ENCODE assay signal across 9 mouse cellular contexts in the genomic region with DNA sequence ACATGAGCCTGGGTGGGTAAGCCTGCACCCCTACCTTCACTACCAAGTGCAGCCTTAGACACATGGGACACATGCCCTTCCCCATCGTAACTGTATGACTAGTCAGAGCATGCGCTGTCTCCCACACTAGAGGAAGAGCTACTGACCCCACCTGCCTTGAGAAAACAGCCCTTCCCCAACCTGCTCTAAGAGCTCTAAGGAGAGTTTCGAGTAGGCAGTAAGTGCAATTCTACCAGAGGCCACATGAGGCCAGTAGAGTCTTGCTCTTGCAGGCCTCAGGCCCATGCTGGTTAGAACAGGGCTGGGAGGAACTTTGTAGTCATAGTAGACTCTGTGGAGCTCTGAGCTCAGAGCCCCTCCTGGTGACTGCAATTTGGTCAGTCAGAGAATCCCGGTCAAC. TPM values are rescaled to one million over a fixed set of nuclear protein-coding genes. Genes with fewer than 3 reads are reported as not detected.
DNase-seq lines count a peak whose midpoint lies in the region; ATAC-seq and TF ChIP-seq lines count a peak whose summit lies in the region.
"Had no signal": no experiment of that assay in that cellular context is flagged by ENCODE, and none has a peak within 500 bp of the region (broad histone marks: within the 10 kb centered on the region; RNA-seq: fewer than 3 reads in every experiment).

No protein-coding gene starts in this region.

- no peak overlapping the region for H3K9ac ChIP-seq in embryonic facial prominence, embryonic 14.5 days (ENCODE audit: low read depth, low read length)
- H3K9ac ChIP-seq in heart, postnatal 0 days (replicated peaks; ENCODE audit: low read depth, low read length): no peak overlapping the region
- no peak overlapping the region for H3K9ac ChIP-seq in liver, embryonic 15.5 days
- H3K9ac ChIP-seq in neural tube, embryonic 13.5 days: no peak overlapping the region

- no peaks in the 10 kb centered on the region for H3K9me3 ChIP-seq in embryonic facial prominence, embryonic 14.5 days (ENCODE audit: control insufficient read depth, low read length)
- H3K9me3 ChIP-seq in heart, postnatal 0 days (replicated peaks; ENCODE audit: control insufficient read depth, low read length): no peaks in the 10 kb centered on the region
- no peaks in the 10 kb centered on the region for H3K9me3 ChIP-seq in liver, embryonic 15.5 days (replicated peaks)
- H3K9me3 ChIP-seq in neural tube, embryonic 13.5 days: no peaks in the 10 kb centered on the region

- ATAC-seq in embryonic facial prominence, embryonic 14.5 days (ENCODE audit: low read depth): peak; percentile 32; the same call in 1 of the 2 replicates
- ATAC-seq in heart, postnatal 0 days (ENCODE audit: insufficient read depth, low read depth): peak; percentile 53
- 0 out of 2 replicates have a peak, but pooled peaks have one; percentile 19 for ATAC-seq in liver, embryonic 15.5 days (ENCODE audit: insufficient read depth)
- ATAC-seq in neural tube, embryonic 13.5 days (ENCODE audit: low read depth): 0 out of 2 replicates have a peak, but pooled peaks have one; percentile 19

- WGBS in embryonic facial prominence, embryonic 14.5 days: 41% methylated on average over 4 of the region's 4 CpGs
- 33% methylated on average over 4 of the region's 4 CpGs for WGBS in heart, postnatal 0 days
- 21% methylated on average over 4 of the region's 4 CpGs for WGBS in liver, embryonic 15.5 days (ENCODE audit: insufficient replicate concordance)
- 50% methylated on average over 4 of the region's 4 CpGs for WGBS in neural tube, embryonic 13.5 days

- DNase-seq in ZHBTc4 (ENCODE audit: low read depth, low spot score): peak; percentile 91
- peak; percentile 73 for DNase-seq in embryonic facial prominence, embryonic 14.5 days (ENCODE audit: low spot score)
- DNase-seq in heart, postnatal 0 days (ENCODE audit: low spot score): peak; percentile 51
- peak; percentile 76 for DNase-seq in kidney, postnatal 14 days
- peak; percentile 67 for DNase-seq in testis, postnatal 14 days (ENCODE audit: low spot score)

- H3K36me3 ChIP-seq in C2C12 (ENCODE audit: control insufficient read depth, insufficient read depth): no peaks in the 10 kb centered on the region
- H3K36me3 ChIP-seq in embryonic facial prominence, embryonic 14.5 days (ENCODE audit: control insufficient read depth, insufficient read depth, low read length): no peaks in the 10 kb centered on the region
- no peaks in the 10 kb centered on the region for H3K36me3 ChIP-seq in heart, postnatal 0 days (replicated peaks; ENCODE audit: control insufficient read depth, insufficient read depth, low read length)
- H3K36me3 ChIP-seq in liver, embryonic 15.5 days (replicated peaks): no peaks in the 10 kb centered on the region
- no peaks in the 10 kb centered on the region for H3K36me3 ChIP-seq in neural tube, embryonic 13.5 days

- no peak for TF ChIP-seq EP300 in heart, postnatal 0 days (IDR thresholded peaks at IDR 0.05; ENCODE audit: low read depth)

- no peak overlapping the region for H3K4me3 ChIP-seq in C2C12 (ENCODE audit: insufficient read depth, poor library complexity, severe bottlenecking)
- no peak overlapping the region for H3K4me3 ChIP-seq in embryonic facial prominence, embryonic 14.5 days (ENCODE audit: low read depth, low read length)
- no peak overlapping the region for H3K4me3 ChIP-seq in heart, postnatal 0 days (ENCODE audit: low read depth, low read length)
- H3K4me3 ChIP-seq in liver, embryonic 15.5 days (replicated peaks): no peak overlapping the region
- H3K4me3 ChIP-seq in neural tube, embryonic 13.5 days: no peak overlapping the region

- no peak overlapping the region for H3K27ac ChIP-seq in embryonic facial prominence, embryonic 14.5 days (replicated peaks; ENCODE audit: low read depth, low read length)
- H3K27ac ChIP-seq in heart, postnatal 0 days (ENCODE audit: low read depth): no peak overlapping the region
- no peak overlapping the region for H3K27ac ChIP-seq in liver, embryonic 15.5 days (replicated peaks)
- H3K27ac ChIP-seq in neural tube, embryonic 13.5 days (replicated peaks): no peak overlapping the region

- no peaks in the 10 kb centered on the region for H3K79me3 ChIP-seq in C2C12 (ENCODE audit: low read depth)

- no peak overlapping the region for H3ac ChIP-seq in C2C12 (ENCODE audit: control insufficient read depth, insufficient read length, low read depth)

- no peaks in the 10 kb centered on the region for H3K27me3 ChIP-seq in C2C12 (ENCODE audit: control insufficient read depth, insufficient read depth, insufficient read length)
- H3K27me3 ChIP-seq in embryonic facial prominence, embryonic 14.5 days (replicated peaks; ENCODE audit: control insufficient read depth, insufficient read depth, low read length): no peaks in the 10 kb centered on the region
- no peaks in the 10 kb centered on the region for H3K27me3 ChIP-seq in heart, postnatal 0 days (ENCODE audit: control insufficient read depth, insufficient read depth, low read length)
- no peaks in the 10 kb centered on the region; the same call in 1 of the 2 replicates for H3K27me3 ChIP-seq in liver, embryonic 15.5 days
- H3K27me3 ChIP-seq in neural tube, embryonic 13.5 days: no peaks in the 10 kb centered on the region

- H3K79me2 ChIP-seq in C2C12 (ENCODE audit: control insufficient read depth, insufficient read depth): no peaks in the 10 kb centered on the region

- no peak overlapping the region for H3K4me2 ChIP-seq in embryonic facial prominence, embryonic 14.5 days (ENCODE audit: low read depth, low read length)
- no peak overlapping the region for H3K4me2 ChIP-seq in heart, postnatal 0 days (ENCODE audit: low read depth, low read length)
- no peak overlapping the region for H3K4me2 ChIP-seq in liver, embryonic 15.5 days
- H3K4me2 ChIP-seq in neural tube, embryonic 13.5 days: no peak overlapping the region

- no peaks in the 10 kb centered on the region for H3K4me1 ChIP-seq in embryonic facial prominence, embryonic 14.5 days (ENCODE audit: control insufficient read depth, insufficient read depth, low read length)
- H3K4me1 ChIP-seq in heart, postnatal 0 days (ENCODE audit: control insufficient read depth, insufficient read depth): no peaks in the 10 kb centered on the region
- peaks cover 7% of the 10 kb centered on the region; the same call in 1 of the 2 replicates for H3K4me1 ChIP-seq in liver, embryonic 15.5 days (replicated peaks)
- no peaks in the 10 kb centered on the region for H3K4me1 ChIP-seq in neural tube, embryonic 13.5 days (replicated peaks)

- TF ChIP-seq CTCF in C2C12 (IDR thresholded peaks at IDR 0.05; ENCODE audit: control insufficient read depth, insufficient read depth, insufficient read length): peak; percentile 53
- peak; percentile 73 for TF ChIP-seq CTCF in heart, postnatal 0 days (IDR thresholded peaks at IDR 0.05; ENCODE audit: low read depth)

TF ChIP-seq in C2C12, 6 proteins besides CTCF, POLR2A, EP300 and RAD21:
- TF ChIP-seq FOSL1 (IDR thresholded peaks at IDR 0.05; ENCODE audit: insufficient read depth, low read length, poor library complexity, severe bottlenecking) (no peak), USF1 (IDR thresholded peaks at IDR 0.05; ENCODE audit: low read depth) (no peak), MYOD1 (IDR thresholded peaks at IDR 0.05; ENCODE audit: control insufficient read depth, insufficient read length, low read depth) (no peak), CEBPB (IDR thresholded peaks at IDR 0.05; ENCODE audit: low read depth) (no peak), MAX (IDR thresholded peaks at IDR 0.05) (no peak)

RNA-seq across cellular contexts. Expression of a gene that starts 34.7 kb away (rescaled TPM):
- polyA plus RNA-seq in C2C12 (2012; fragmentation: generic; extraction: Trizol): 6.3 TPM
- polyA plus RNA-seq in embryonic facial prominence, embryonic 14.5 days (2014; fragmentation: Nextera tagmentation; extraction: Ambion mirVana): 8.7 and 11.5 TPM in 2 replicates
- total RNA-seq in heart, postnatal 0 days (2014; rRNA removed; ENCODE audit: low replicate concordance): 0.97 and 4.8 TPM in 2 replicates
- polyA plus RNA-seq in heart, postnatal 0 days (2015; fragmentation: Nextera tagmentation; extraction: Ambion mirVana): 1.2 TPM in 2 replicates
- polyA plus RNA-seq in liver, embryonic 15.5 days (2015; fragmentation: Nextera tagmentation; extraction: Ambion mirVana): 0.33 and 0.54 TPM in 2 replicates
- 33.5 and 33.9 TPM in 2 replicates for polyA plus RNA-seq in neural tube, embryonic 13.5 days (2015; fragmentation: Nextera tagmentation; extraction: Ambion mirVana)
- total RNA-seq: gastrocnemius, adult 8-10 months had no signal
